Mouse (Mus musculus): Measurements from ENCODE around the gene Dcx. TPM values are rescaled to one million over a fixed set of nuclear protein-coding genes. Genes with fewer than 3 reads are reported as not detected.

Dcx gene
- 0.36 and 0.38 TPM in 2 replicates for polyA plus RNA-seq (2015; fragmentation: Nextera tagmentation; extraction: Ambion mirVana)

- Histone ChIP-seq H3K4me3 (replicated peaks) (no peak within 1 kb of the TSS), H3K27me3 (no peaks in the 10 kb centered on the region), H3K4me1 (replicated peaks) (no peaks in the 10 kb centered on the region), H3K27ac (no peak within 1 kb of the TSS), H3K4me2 (no peak within 1 kb of the TSS), H3K9me3 (replicated peaks) (no peaks in the 10 kb centered on the region), H3K36me3 (no peaks in the 10 kb centered on the region), H3K9ac (no peak within 1 kb of the TSS)
- ATAC-seq (ENCODE audit: low read depth): no peak
- no peak for DNase-seq
- 42% methylated on average over 8 of the region's 8 CpGs for WGBS (ENCODE audit: insufficient replicate concordance)
Observed at GRCm38 (mm10) chrX:143932958-143933357, at the start of gene Dcx. Dcx (minus strand) TSS chrX:143933311.

GRCm38 (mm10) chrX:143966249-143966648 is 33.1 kb upstream of the Dcx start:
- Histone ChIP-seq H3K27me3 (no peaks in the 10 kb centered on the region), H3K9me3 (replicated peaks) (no peaks in the 10 kb centered on the region), H3K9ac (no peak overlapping the region), H3K4me2 (no peak overlapping the region), H3K4me3 (replicated peaks) (no peak overlapping the region), H3K4me1 (replicated peaks) (no peaks in the 10 kb centered on the region), H3K36me3 (no peaks in the 10 kb centered on the region), H3K27ac (no peak overlapping the region)
- no peak for DNase-seq
- WGBS (ENCODE audit: insufficient replicate concordance): 58% methylated on average over 6 of the region's 6 CpGs
- ATAC-seq (ENCODE audit: low read depth): no peak

DNA sequence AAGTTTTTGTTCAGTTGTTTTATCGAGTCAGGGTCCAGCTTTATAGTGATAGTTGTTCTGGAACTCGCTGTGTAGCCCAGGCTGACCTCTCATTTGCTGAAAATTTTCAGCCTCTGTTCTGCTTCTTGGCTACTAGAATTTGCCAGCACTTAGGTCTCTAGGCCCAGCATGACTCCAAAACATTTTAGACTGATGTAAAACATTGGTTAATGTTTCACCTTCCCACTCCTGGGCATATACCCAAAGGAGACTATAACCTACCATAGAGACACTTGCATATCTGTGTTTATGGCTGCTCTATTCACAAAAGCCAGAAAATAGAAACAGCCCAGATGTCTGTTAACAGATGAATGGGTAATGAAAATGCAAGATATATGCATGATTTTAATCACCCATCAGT is 560 bp upstream of the Dcx start:
- no peak overlapping the region for H3K9ac ChIP-seq
- H3K36me3 ChIP-seq: no peaks in the 10 kb centered on the region
- H3K27me3 ChIP-seq: no peaks in the 10 kb centered on the region
- DNase-seq (no peak), ATAC-seq (ENCODE audit: low read depth) (no peak)
- H3K9me3 ChIP-seq (replicated peaks): no peaks in the 10 kb centered on the region
- 44% methylated on average over 2 of the region's 2 CpGs for WGBS (ENCODE audit: insufficient replicate concordance)
- no peak overlapping the region for H3K4me2 ChIP-seq
- H3K27ac ChIP-seq: no peak overlapping the region
- no peak overlapping the region for H3K4me3 ChIP-seq (replicated peaks)
- H3K4me1 ChIP-seq (replicated peaks): no peaks in the 10 kb centered on the region

- no peaks in the 10 kb centered on the region for H3K4me1 ChIP-seq (replicated peaks)
- H3K9me3 ChIP-seq (replicated peaks): no peaks in the 10 kb centered on the region
- ATAC-seq (ENCODE audit: low read depth) (no peak), DNase-seq (no peak)
- no peak overlapping the region for H3K4me2 ChIP-seq
- H3K36me3 ChIP-seq: no peaks in the 10 kb centered on the region
- H3K27me3 ChIP-seq: no peaks in the 10 kb centered on the region
- WGBS (ENCODE audit: insufficient replicate concordance): 38% methylated on average over 1 of the region's 1 CpGs
- no peak overlapping the region for H3K4me3 ChIP-seq (replicated peaks)
- no peak overlapping the region for H3K9ac ChIP-seq
- H3K27ac ChIP-seq: no peak overlapping the region
Observed at GRCm38 (mm10) chrX:143932530-143932929, 581 bp downstream of the Dcx start.

- Histone ChIP-seq H3K9ac (no peak overlapping the region), H3K27ac (no peak overlapping the region), H3K36me3 (no peaks in the 10 kb centered on the region), H3K27me3 (no peaks in the 10 kb centered on the region), H3K4me1 (replicated peaks) (no peaks in the 10 kb centered on the region), H3K4me3 (replicated peaks) (no peak overlapping the region), H3K9me3 (replicated peaks) (no peaks in the 10 kb centered on the region), H3K4me2 (no peak overlapping the region)
- no peak for ATAC-seq (ENCODE audit: low read depth)
- no peak for DNase-seq
- 30% methylated on average over 6 of the region's 6 CpGs for WGBS (ENCODE audit: insufficient replicate concordance)
Observed at GRCm38 (mm10) chrX:143931400-143932185, 1.5 kb downstream of the Dcx start.

GRCm38 (mm10) chrX:143922070-143922469 is 11.0 kb downstream of the Dcx start:
- 66% methylated on average over 5 of the region's 5 CpGs for WGBS (ENCODE audit: insufficient replicate concordance)

DNA sequence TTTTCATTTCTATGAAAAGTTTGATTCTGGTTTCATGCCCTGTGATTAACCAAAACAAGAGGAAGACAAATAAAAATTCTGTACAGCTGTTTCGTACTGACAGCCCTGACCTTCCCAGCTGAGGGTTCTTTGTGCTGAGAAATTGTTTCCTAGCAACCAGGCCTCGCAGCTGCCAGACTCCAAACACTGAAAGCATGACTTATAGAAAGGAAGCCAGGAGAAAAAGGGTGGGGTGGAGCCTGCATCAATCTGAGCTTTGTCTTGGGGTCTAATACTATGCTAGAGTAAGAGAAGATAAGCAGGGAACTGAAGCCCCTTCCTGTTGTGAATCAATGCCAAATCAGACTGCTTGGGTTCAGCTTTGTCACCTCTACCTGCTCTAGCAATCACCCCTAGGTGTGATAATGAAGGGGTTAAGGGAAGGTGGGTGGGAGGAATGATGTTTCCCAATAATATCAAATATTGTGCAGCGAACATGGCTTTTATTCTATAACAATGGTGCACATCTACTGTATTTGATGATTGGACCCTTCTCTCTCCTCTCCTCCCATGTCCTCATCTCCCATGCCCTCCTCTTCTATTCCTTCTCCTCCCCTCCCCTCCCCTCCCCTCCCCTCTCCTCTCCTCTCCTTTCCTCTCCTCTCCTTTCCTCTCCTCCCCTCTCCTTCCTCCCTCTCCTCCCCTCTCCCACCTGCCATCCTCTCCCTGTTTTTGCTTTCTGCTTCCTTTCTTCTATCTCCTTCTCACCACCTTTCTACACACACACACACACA is 26.2 kb downstream of the Dcx start:
- Histone ChIP-seq H3K27me3 (no peaks in the 10 kb centered on the region), H3K4me1 (replicated peaks) (no peaks in the 10 kb centered on the region), H3K4me3 (replicated peaks) (no peak overlapping the region), H3K27ac (no peak overlapping the region), H3K9ac (no peak overlapping the region), H3K36me3 (no peaks in the 10 kb centered on the region), H3K4me2 (no peak overlapping the region), H3K9me3 (replicated peaks) (no peaks in the 10 kb centered on the region)
- ATAC-seq (ENCODE audit: low read depth) (no peak), DNase-seq (no peak)
- 20% methylated on average over 3 of the region's 3 CpGs for WGBS (ENCODE audit: insufficient replicate concordance)

More at GRCm38 (mm10) chrX:143922070-143922469, 11.0 kb downstream of the Dcx start:
- no peak overlapping the region for H3K27ac ChIP-seq
- H3K36me3 ChIP-seq: no peaks in the 10 kb centered on the region
- no peaks in the 10 kb centered on the region for H3K27me3 ChIP-seq
- DNase-seq (no peak), ATAC-seq (ENCODE audit: low read depth) (no peak)
- H3K9me3 ChIP-seq (replicated peaks): no peaks in the 10 kb centered on the region
- H3K4me2 ChIP-seq: no peak overlapping the region
- no peak overlapping the region for H3K9ac ChIP-seq
- H3K4me3 ChIP-seq (replicated peaks): no peak overlapping the region
- no peaks in the 10 kb centered on the region for H3K4me1 ChIP-seq (replicated peaks)

- H3K4me3 ChIP-seq (replicated peaks): no peak overlapping the region
- H3K27me3 ChIP-seq: no peaks in the 10 kb centered on the region
- H3K27ac ChIP-seq: no peak overlapping the region
- no peaks in the 10 kb centered on the region for H3K4me1 ChIP-seq (replicated peaks)
- no peaks in the 10 kb centered on the region for H3K36me3 ChIP-seq
- 16% methylated on average over 2 of the region's 2 CpGs for WGBS (ENCODE audit: insufficient replicate concordance)
- H3K9me3 ChIP-seq (replicated peaks): no peaks in the 10 kb centered on the region
- H3K9ac ChIP-seq: no peak overlapping the region
- H3K4me2 ChIP-seq: no peak overlapping the region
- DNase-seq (no peak), ATAC-seq (ENCODE audit: low read depth) (no peak)
Observed at GRCm38 (mm10) chrX:143904689-143905088, 28.4 kb downstream of the Dcx start.

DNA sequence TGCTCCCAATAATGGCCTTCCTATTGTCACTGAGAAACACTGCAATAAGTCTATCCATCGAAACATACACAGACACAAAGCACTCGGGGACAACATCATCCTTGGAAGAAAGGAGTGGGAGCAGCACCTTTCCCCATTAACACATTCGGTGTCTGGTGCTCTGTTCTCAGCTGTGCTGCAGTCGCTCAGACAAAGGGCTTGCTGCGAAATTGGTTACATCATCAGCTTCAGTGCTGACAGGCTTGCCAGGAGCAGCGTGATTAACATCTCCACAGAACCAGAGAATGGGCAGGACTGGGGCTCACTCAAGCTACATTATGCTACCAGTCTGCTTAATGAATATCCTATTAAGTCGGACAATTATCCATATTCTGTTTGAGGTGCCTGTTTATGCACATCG is 30.8 kb downstream of the Dcx start:
- Histone ChIP-seq H3K27me3 (no peaks in the 10 kb centered on the region), H3K4me1 (replicated peaks) (no peaks in the 10 kb centered on the region), H3K4me2 (no peak overlapping the region), H3K4me3 (replicated peaks) (no peak overlapping the region), H3K9me3 (replicated peaks) (no peaks in the 10 kb centered on the region), H3K27ac (no peak overlapping the region), H3K9ac (no peak overlapping the region), H3K36me3 (no peaks in the 10 kb centered on the region)
- ATAC-seq (ENCODE audit: low read depth) (no peak), DNase-seq (no peak)
- WGBS (ENCODE audit: insufficient replicate concordance): 38% methylated on average over 8 of the region's 8 CpGs

DNA sequence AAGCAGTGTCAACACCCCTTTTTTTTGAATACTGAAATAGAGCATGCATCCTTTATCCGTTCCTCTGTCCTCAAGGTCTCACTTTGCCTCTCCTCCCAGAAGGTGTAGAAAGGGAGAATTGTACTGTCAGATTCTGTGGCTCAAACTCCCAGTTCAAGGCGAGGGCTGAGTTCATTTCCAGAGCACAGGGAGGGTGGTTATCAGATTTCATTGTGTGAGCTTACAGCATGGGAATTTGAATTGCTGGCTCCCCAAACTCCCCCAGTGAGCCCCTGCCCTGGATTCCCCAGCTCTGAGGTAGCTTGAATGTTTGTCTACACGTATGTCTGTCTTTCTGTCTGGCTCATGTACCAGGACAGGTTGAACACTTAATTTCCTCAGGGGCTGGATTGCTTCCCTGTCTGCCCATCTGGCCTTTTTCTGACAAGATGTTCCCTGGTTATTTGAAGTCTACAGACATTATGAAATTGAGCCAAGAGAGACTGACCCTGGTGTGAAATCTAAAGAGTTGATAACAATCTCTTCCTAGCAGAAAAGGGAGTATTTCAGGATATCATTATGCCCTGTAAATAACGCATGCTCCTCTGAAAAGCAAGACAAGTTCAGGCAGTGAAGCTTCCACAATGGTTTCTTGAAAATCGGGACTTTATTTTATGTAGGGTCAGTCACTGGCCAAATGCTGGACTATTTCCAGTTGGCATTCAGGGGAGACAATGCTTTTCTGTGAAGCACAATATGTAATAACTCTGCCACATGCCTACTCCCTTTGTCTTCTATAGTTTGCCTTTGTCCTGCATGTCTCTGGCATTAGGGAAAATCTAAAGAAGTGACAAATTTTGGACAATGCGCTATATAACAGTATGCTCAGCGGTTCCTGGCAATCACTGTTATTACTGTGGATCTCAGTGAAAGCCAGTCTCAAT is 35.5 kb downstream of the Dcx start:
- H3K4me3 ChIP-seq (replicated peaks): no peak overlapping the region
- WGBS (ENCODE audit: insufficient replicate concordance): 55% methylated on average over 7 of the region's 7 CpGs
- H3K4me2 ChIP-seq: no peak overlapping the region

DNA sequence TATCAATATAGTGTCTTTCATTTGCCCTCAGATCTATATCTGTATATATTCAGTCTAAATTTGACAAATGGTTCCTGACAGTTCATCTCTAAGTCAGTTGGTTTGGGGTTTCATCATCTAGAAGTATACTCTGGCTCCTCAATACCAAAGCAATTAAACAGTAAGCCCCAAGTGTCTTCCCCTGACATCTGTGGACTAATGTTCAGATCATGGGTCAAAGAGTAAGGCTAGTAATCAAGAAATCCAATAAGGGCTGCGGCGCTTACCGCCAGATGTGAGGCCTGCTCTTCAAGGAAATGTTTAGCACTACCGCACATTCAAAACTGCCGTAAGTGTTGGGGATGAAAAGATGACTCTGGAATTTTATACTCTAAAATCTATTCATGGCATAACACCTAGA is 36.2 kb downstream of the Dcx start:
- no peak overlapping the region for H3K9ac ChIP-seq
- no peak overlapping the region for H3K4me2 ChIP-seq
- ATAC-seq (ENCODE audit: low read depth) (no peak), DNase-seq (no peak)
- 87% methylated on average over 5 of the region's 5 CpGs for WGBS (ENCODE audit: insufficient replicate concordance)
- H3K4me3 ChIP-seq (replicated peaks): no peak overlapping the region
- no peak overlapping the region for H3K27ac ChIP-seq
- H3K9me3 ChIP-seq (replicated peaks): no peaks in the 10 kb centered on the region
- H3K36me3 ChIP-seq: no peaks in the 10 kb centered on the region
- no peaks in the 10 kb centered on the region for H3K4me1 ChIP-seq (replicated peaks)
- no peaks in the 10 kb centered on the region for H3K27me3 ChIP-seq

More for the DNA sequence above, 35.5 kb downstream of the Dcx start:
- ATAC-seq (ENCODE audit: low read depth) (no peak), DNase-seq (no peak)
- H3K27ac ChIP-seq: no peak overlapping the region
- H3K4me1 ChIP-seq (replicated peaks): no peaks in the 10 kb centered on the region
- H3K9ac ChIP-seq: no peak overlapping the region
- no peaks in the 10 kb centered on the region for H3K27me3 ChIP-seq
- H3K9me3 ChIP-seq (replicated peaks): no peaks in the 10 kb centered on the region
- no peaks in the 10 kb centered on the region for H3K36me3 ChIP-seq

Data from liver, embryonic 13.5 days (tissue).